Mouse (Mus musculus): Measurements from ENCODE around the gene Immp2l.
"Not testable (repeated sequence)": the region's sequence is repeated elsewhere in the genome, so short reads cannot be mapped to it uniquely, and the experiment has no call there.

The Immp2l gene

GRCm38 (mm10) chr12:41023511-41024421 is at the start of gene Immp2l:
Gene Immp2l, plus strand, starts transcription at chr12:41024090.
- DNase-seq (ENCODE audit: low spot score in 2 of 2) = peak; percentile 97

- no peak for DNase-seq (ENCODE audit: low spot score in 2 of 2)
Measured at GRCm38 (mm10) chr12:40978719-40979500, 45.0 kb upstream of the Immp2l start.

GRCm38 (mm10) chr12:40979716-40980115 is 44.2 kb upstream of the Immp2l start:
- no peak for DNase-seq (ENCODE audit: low spot score in 2 of 2)

GRCm38 (mm10) chr12:40980160-40980559 is 43.7 kb upstream of the Immp2l start:
- DNase-seq (ENCODE audit: low spot score in 2 of 2) = no peak

GRCm38 (mm10) chr12:40983021-40983420 is 40.9 kb upstream of the Immp2l start:
- no peak for DNase-seq (ENCODE audit: low spot score in 2 of 2)

GRCm38 (mm10) chr12:40984735-40985134 is 39.2 kb upstream of the Immp2l start:
- no peak for DNase-seq (ENCODE audit: low spot score in 2 of 2)

GRCm38 (mm10) chr12:40985791-40986190 is 38.1 kb upstream of the Immp2l start:
- no peak for DNase-seq (ENCODE audit: low spot score in 2 of 2)

- DNase-seq (ENCODE audit: low spot score in 2 of 2) = no peak
Measured at GRCm38 (mm10) chr12:40988311-40989065, 35.4 kb upstream of the Immp2l start.

GRCm38 (mm10) chr12:40991647-40992046 is 32.2 kb upstream of the Immp2l start:
- no peak for DNase-seq (ENCODE audit: low spot score in 2 of 2)

GRCm38 (mm10) chr12:40992237-40992636 is 31.7 kb upstream of the Immp2l start:
- not testable (repeated sequence) for DNase-seq (ENCODE audit: low spot score in 2 of 2)

GRCm38 (mm10) chr12:40994846-40995245 is 29.0 kb upstream of the Immp2l start:
- no peak for DNase-seq (ENCODE audit: low spot score in 2 of 2)

GRCm38 (mm10) chr12:40995618-40996370 is 28.1 kb upstream of the Immp2l start:
- DNase-seq (ENCODE audit: low spot score in 2 of 2) = no peak

GRCm38 (mm10) chr12:41022516-41022915 is 1.4 kb upstream of the Immp2l start:
- no peak for DNase-seq (ENCODE audit: low spot score in 2 of 2)

GRCm38 (mm10) chr12:41024512-41024911 is 622 bp downstream of the Immp2l start:
- DNase-seq (ENCODE audit: low spot score in 2 of 2) = no peak

- DNase-seq (ENCODE audit: low spot score in 2 of 2) = peak; percentile 28 to 46
Measured at GRCm38 (mm10) chr12:41027485-41027884, 3.6 kb downstream of the Immp2l start.

- peak; percentile 32 to 36 for DNase-seq (ENCODE audit: low spot score in 2 of 2)
Measured at GRCm38 (mm10) chr12:41031119-41031518, 7.2 kb downstream of the Immp2l start.

- DNase-seq (ENCODE audit: low spot score in 2 of 2) = no peak
Measured at GRCm38 (mm10) chr12:41033196-41033595, 9.3 kb downstream of the Immp2l start.

GRCm38 (mm10) chr12:41039834-41040233 is 15.9 kb downstream of the Immp2l start:
- DNase-seq (ENCODE audit: low spot score in 2 of 2) = no peak

- DNase-seq (ENCODE audit: low spot score in 2 of 2) = peak in 1 of 2 experiments; percentile 23
Measured at GRCm38 (mm10) chr12:41041737-41042136, 17.8 kb downstream of the Immp2l start.

GRCm38 (mm10) chr12:41044493-41045132 is 20.7 kb downstream of the Immp2l start:
- no peak for DNase-seq (ENCODE audit: low spot score in 2 of 2)

All from spleen, postnatal 36 days (tissue).